Mouse (Mus musculus) embryo, embryonic 10.5 days (tissue): ENCODE measurements around the gene Snrnp27.
A peak's percentile ranks its signal among the peaks of the same experiment; 100 is the strongest.

ENCODE experiments used
- DNase-seq: peaks from one replicate; pipeline ENCODE4 v3.0.0-alpha.2; 2015; ENCODE audit warnings: low spot score

Snrnp27 gene

GRCm38 (mm10) chr6:86683872-86684654 lies at the start of gene Snrnp27:
Gene Snrnp27 (minus strand): TSS chr6:86684522.
- DNase-seq = peak; percentile 94

DNA sequence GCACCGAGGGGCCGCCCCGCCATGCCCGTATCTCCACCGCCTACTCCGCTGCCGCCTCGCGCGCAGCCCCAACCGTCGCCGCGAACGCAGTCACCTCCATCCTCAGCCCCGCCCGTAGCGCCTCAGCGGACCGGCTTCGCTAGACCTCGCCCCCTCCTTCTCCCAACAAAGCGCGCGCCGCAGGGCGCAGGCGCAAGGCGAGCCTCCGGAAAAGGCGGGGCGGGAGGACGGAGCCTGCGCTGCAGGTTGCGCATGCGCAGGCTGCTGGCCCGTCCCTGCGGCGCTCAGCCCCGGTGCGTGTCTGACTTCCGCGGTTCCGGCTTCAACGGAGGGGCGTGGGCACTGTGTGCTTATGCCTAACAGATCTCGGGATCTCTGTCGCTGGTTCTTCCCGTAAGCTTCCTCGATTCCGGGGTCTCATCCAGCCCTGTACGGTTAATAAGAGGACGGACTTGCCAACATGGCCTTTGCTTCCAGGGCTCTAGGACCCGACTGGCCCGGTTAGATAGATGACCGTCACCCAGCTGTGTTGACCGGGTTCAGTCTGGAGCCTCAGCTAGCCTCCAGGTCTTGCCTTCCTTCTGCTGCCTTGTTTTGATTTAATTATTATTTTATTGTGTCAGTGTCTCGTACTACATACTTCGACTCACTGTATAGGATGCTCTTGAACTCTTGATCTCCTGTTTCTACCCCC lies 49.0 kb upstream of the Snrnp27 start, which contains the start of gene Gmcl1:
Gene Gmcl1, minus strand, starts transcription at position 201 of the 694 bp plus-strand sequence.
- peak; percentile 97 for DNase-seq

GRCm38 (mm10) chr6:86732276-86733173 lies 48.2 kb upstream of the Snrnp27 start:
- peak; percentile 29 for DNase-seq

DNA sequence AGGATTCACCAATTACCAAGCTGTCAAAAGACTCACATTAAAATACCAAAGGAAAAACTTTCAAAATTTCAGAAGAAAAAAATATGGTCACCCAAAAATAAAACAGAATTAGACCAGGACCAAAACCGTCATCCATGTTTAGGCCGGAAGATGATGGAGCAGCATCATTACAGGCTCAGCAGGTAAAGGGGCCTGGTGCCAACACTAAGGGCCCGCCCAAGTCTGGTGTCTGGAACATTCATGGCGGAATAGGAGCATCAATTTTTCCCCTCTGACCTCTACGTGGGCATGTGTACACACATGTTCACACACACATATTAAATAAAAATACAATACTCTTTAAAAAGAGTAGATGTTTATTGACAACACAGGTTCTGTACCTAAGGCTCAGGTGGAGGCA lies 44.4 kb upstream of the Snrnp27 start:
- no peak for DNase-seq

- no peak for DNase-seq
These were observed 37.7 kb upstream of the Snrnp27 start for GRCm38 (mm10) chr6:86721977-86722376.

GRCm38 (mm10) chr6:86708072-86708774 lies 23.9 kb upstream of the Snrnp27 start:
- DNase-seq = no peak

GRCm38 (mm10) chr6:86702577-86702976 lies 18.3 kb upstream of the Snrnp27 start:
- no peak for DNase-seq

- DNase-seq = no peak
These were observed 13.6 kb upstream of the Snrnp27 start for GRCm38 (mm10) chr6:86697903-86698302.

GRCm38 (mm10) chr6:86696213-86696612 lies 11.9 kb upstream of the Snrnp27 start:
- DNase-seq = no peak

GRCm38 (mm10) chr6:86694465-86694864 lies 10.1 kb upstream of the Snrnp27 start:
- DNase-seq = peak; percentile 69

DNA sequence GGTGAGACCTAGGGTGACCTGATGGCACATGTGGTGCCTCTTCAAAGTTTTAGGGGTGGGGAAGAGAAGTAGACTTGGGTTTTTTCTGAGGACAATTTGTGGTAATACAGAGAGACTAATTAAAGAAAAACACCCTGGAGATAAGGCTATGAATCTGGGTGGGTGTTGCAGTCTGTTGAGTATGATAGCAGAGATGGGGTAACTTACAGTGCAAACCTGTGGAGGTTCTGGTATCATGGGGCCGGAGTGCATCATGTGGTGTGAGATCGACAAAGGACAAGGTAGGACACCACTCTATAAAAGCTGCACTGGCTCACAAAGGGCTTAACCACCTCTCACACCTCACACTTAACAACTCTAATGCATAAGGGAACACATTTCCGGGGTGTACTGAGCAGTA lies 5.3 kb upstream of the Snrnp27 start:
- no peak for DNase-seq

- no peak for DNase-seq
These were observed 2.6 kb upstream of the Snrnp27 start for GRCm38 (mm10) chr6:86686971-86687370.

DNA sequence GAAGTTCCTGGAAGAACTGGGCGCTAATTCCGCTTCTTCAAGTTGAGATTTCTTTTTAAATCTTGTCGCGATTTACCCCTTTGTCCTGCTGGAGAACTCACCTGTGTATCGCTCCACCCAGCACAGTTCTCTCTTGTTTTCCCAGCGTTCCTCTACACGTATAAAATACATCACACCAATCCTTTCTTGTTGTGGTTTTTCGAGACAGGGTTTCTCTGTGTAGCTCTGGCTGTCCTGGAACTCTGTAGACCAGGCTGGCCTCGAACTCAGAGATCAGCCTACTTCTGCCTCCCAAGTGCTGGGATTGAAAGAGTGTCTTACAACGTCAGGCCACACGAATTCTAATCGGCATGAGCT lies 311 bp upstream of the Snrnp27 start:
- DNase-seq = no peak

- no peak for DNase-seq
These were observed 3.0 kb downstream of the Snrnp27 start for GRCm38 (mm10) chr6:86681289-86681688.

- DNase-seq = no peak
These were observed 6.0 kb downstream of the Snrnp27 start for GRCm38 (mm10) chr6:86678341-86678740.

DNA sequence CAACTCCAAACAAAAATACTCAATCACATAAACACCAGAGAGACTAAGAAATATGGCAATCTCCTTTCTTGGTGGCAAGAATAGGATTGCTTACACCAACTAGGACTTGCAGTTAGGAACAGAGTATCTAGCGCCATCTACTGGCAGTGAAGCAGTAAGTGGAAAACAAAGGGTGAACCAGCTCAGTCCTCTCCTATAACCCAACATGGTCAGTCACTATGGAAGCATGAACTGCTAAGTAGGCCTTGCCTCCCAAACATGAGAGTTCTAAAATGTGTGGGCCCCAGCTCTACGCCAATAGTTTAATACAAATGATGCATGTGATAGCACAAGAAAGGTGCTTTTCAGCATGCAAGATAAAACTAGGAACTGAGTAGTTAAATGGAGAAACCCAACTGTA lies 13.4 kb downstream of the Snrnp27 start:
- DNase-seq = peak; percentile 88

GRCm38 (mm10) chr6:86669240-86669727 lies 15.0 kb downstream of the Snrnp27 start:
- DNase-seq = peak; percentile 100

DNA sequence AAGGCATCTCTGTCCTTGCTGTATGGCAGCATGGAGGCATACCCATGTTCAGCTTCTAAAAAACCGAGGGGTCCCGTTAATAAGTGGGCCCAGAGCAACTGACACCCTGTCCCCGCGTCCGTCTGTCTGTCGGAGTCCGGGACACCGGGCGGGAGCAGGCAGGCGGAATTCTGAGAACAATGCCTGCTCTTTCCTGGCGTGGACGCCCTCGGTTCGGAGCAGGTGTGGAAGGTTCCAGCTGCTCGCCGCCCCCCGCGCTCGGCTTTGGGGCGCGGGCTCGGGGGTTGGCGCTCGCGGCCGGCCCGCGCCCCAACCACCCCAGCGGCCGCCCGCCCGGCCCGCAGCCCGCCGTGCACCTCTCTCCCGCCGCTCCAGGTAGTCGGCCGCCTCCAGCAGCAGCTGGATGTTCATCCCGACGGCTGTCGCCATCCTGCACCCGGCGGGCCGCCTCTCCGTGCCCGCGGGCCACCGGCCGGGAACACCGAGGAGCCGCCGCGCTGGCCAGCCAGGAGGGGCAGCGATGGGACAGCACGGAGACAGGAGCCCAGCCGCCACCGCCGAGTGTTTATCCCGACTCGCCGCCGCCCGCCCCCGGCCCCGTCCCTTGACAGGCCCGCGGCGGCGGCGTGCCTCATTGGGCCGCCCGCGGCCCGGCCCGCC lies 15.6 kb downstream of the Snrnp27 start, which contains the start of gene Mxd1:
Gene Mxd1, minus strand, starts transcription at position 582 of the 660 bp plus-strand sequence.
- DNase-seq = no peak

GRCm38 (mm10) chr6:86667061-86667460 lies 17.3 kb downstream of the Snrnp27 start:
- no peak for DNase-seq

GRCm38 (mm10) chr6:86665560-86666307 lies 18.6 kb downstream of the Snrnp27 start:
- no peak for DNase-seq
